Mouse (Mus musculus) neural tube, embryonic 14.5 days (tissue): ENCODE measurements around the gene Fzr1. TPM values are rescaled to one million over a fixed set of nuclear protein-coding genes. Genes with fewer than 3 reads are reported as not detected.

ENCODE experiments used
- ATAC-seq: fragments of 200-750 bp; cut with Nextera tagmentation; 2 replicates; pipeline ENCODE4 v1.8.0; 2017; ENCODE audit warnings: low read depth, mild to moderate bottlenecking, moderate TSS enrichment, moderate library complexity
- H3K27ac ChIP-seq: fragments of 300-500 bp; sonication (generic); 2 replicates; pipeline ENCODE4 v1.5.1; 2014; ENCODE audit warnings: low read depth, mild to moderate bottlenecking, control low read depth, low read length, moderate library complexity, mixed read lengths
- H3K27me3 ChIP-seq: fragments of 300-500 bp; sonication (generic); 2 replicates; pipeline ENCODE4 v1.6.1; 2014; ENCODE audit warnings: low read length; ENCODE audit not compliant: control insufficient read depth, insufficient read depth
- H3K36me3 ChIP-seq: fragments of 300-500 bp; sonication (generic); 2 replicates; pipeline ENCODE4 v1.6.1; 2014; ENCODE audit warnings: low read length, mixed read lengths; ENCODE audit not compliant: control insufficient read depth, insufficient read depth
- H3K4me1 ChIP-seq: fragments of 300-500 bp; sonication (generic); 2 replicates; pipeline ENCODE4 v1.6.1; 2014; ENCODE audit warnings: low read length; ENCODE audit not compliant: control insufficient read depth, insufficient read depth
- H3K4me2 ChIP-seq: fragments of 300-500 bp; sonication (generic); 2 replicates; pipeline ENCODE4 v1.6.1; 2014; ENCODE audit warnings: mild to moderate bottlenecking, low read depth, low read length, control low read depth
- H3K4me3 ChIP-seq: fragments of 300-500 bp; sonication (generic); 2 replicates; pipeline ENCODE4 v1.5.1; 2014; ENCODE audit warnings: low read depth, low read length, control low read depth, mixed read lengths
- H3K9ac ChIP-seq: fragments of 300-500 bp; sonication (generic); replicated peaks from 2 replicates; pipeline ENCODE4 v1.6.1; 2014; ENCODE audit warnings: low read depth, mild to moderate bottlenecking, control low read depth, low read length, mixed read lengths
- H3K9me3 ChIP-seq: fragments of 300-500 bp; sonication (generic); 2 replicates; pipeline ENCODE4 v1.6.1; 2016; ENCODE audit warnings: low read length; ENCODE audit not compliant: control insufficient read depth
- WGBS: fragments of 180-500 bp; shearing (Covaris S2); extraction: QIAGEN DNeasy Blood & Tissue Kit; methylation state at CpG from one replicate; pipeline ENCODE4 v1.1.7; 2014; 5-methylcytosine and 5-hydroxymethylcytosine counted together
- polyA plus RNA-seq: library from polyadenylated mRNA; unstranded; fragments of >200 nt; fragmentation: Nextera tagmentation; extraction: Ambion mirVana; gene quantifications from 2 replicates; pipeline ENCODE4 v1.2.1, GENCODE M21; 2014

Gene Fzr1
- polyA plus RNA-seq, 1 experiment from 2014 or later: 125 TPM

GRCm38 (mm10) chr10:81336558-81336957, 41.8 kb downstream of the Fzr1 start:
- 99% methylated on average over 4 of the region's 4 CpGs for WGBS
- no peaks in the 10 kb centered on the region for H3K9me3 ChIP-seq
- H3K9ac ChIP-seq: no peak overlapping the region
- H3K4me3 ChIP-seq: no peak overlapping the region
- peaks cover 8% of the 10 kb centered on the region; the same call in 1 of the 2 replicates for H3K27me3 ChIP-seq
- H3K36me3 ChIP-seq: no peaks in the 10 kb centered on the region
- H3K4me1 ChIP-seq: no peaks in the 10 kb centered on the region
- H3K4me2 ChIP-seq: no peak overlapping the region
- H3K27ac ChIP-seq: no peak overlapping the region
- ATAC-seq: no peak

- 46% methylated on average over 15 of the region's 19 CpGs for WGBS
- no peak for ATAC-seq
Measured at GRCm38 (mm10) chr10:81335393-81336340, 42.6 kb downstream of the Fzr1 start.

DNA sequence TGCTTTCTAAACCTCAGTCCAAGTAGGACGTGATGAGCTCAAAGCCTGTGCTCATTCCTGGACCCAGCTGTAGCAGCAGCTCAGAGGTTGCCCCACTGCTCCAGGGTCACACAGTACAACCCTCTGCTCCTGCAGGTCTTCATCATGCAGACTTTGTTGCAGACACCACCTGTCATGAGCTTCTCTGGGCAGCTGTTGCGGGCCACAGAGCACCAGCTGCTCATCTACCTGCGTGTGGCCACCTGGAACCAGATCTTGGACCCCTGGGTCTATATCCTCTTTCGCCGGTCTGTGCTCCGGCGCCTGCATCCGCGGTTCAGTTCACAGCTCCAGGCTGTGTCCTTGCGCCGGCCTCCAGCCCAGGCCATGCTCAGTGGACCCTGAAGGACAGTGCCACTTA, 44.0 kb downstream of the Fzr1 start:
- H3K4me3 ChIP-seq: no peak overlapping the region
- no peak overlapping the region for H3K4me2 ChIP-seq
- H3K9ac ChIP-seq: no peak overlapping the region
- no peaks in the 10 kb centered on the region for H3K4me1 ChIP-seq
- WGBS: 71% methylated on average over 11 of the region's 11 CpGs
- 0 out of 2 replicates have a peak, but pooled peaks cover 4% of the 10 kb centered on the region for H3K27me3 ChIP-seq
- H3K36me3 ChIP-seq: no peaks in the 10 kb centered on the region
- H3K9me3 ChIP-seq: no peaks in the 10 kb centered on the region
- no peak overlapping the region for H3K27ac ChIP-seq
- no peak for ATAC-seq

More at GRCm38 (mm10) chr10:81335393-81336340, 42.6 kb downstream of the Fzr1 start:
- Histone ChIP-seq H3K27ac (no peak overlapping the region), H3K9me3 (no peaks in the 10 kb centered on the region), H3K36me3 (no peaks in the 10 kb centered on the region), H3K9ac (no peak overlapping the region), H3K4me1 (no peaks in the 10 kb centered on the region), H3K27me3 (0 out of 2 replicates have a peak, but pooled peaks cover 4% of the 10 kb centered on the region), H3K4me3 (no peak overlapping the region), H3K4me2 (no peak overlapping the region)

GRCm38 (mm10) chr10:81332277-81332676, 46.0 kb downstream of the Fzr1 start:
- no peak overlapping the region for H3K9ac ChIP-seq
- ATAC-seq: no peak

DNA sequence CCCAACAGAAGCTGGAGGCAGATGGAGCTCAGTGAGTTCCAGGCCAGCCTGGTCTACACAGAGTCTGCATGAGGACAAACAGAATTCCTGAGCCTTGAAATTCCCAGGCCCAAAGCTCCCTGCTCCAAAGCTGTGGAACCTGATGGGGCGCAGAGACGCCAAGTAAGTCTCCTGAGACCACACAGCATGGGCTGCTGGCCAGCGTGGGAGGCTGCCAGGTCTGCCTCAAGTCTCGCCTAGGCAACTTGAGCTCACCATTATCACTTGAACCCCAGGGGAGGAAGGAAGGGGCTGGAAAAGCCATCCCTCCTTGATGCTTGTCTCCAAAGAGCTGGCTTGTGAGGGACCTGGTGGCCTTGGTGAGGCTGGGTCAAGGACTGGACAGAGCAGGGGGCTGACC, 48.3 kb downstream of the Fzr1 start:
- 0 out of 2 replicates have a peak, but pooled peaks cover 4% of the 10 kb centered on the region for H3K27me3 ChIP-seq
- no peak overlapping the region for H3K27ac ChIP-seq
- H3K9ac ChIP-seq: no peak overlapping the region
- WGBS: 62% methylated on average over 4 of the region's 4 CpGs
- no peaks in the 10 kb centered on the region for H3K4me1 ChIP-seq
- H3K9me3 ChIP-seq: no peaks in the 10 kb centered on the region
- H3K4me2 ChIP-seq: no peak overlapping the region
- H3K4me3 ChIP-seq: no peak overlapping the region
- H3K36me3 ChIP-seq: peaks cover 21% of the 10 kb centered on the region
- ATAC-seq: no peak

More at GRCm38 (mm10) chr10:81332277-81332676, 46.0 kb downstream of the Fzr1 start:
- Histone ChIP-seq H3K36me3 (no peaks in the 10 kb centered on the region), H3K4me2 (no peak overlapping the region), H3K4me1 (no peaks in the 10 kb centered on the region), H3K27me3 (0 out of 2 replicates have a peak, but pooled peaks cover 4% of the 10 kb centered on the region), H3K27ac (no peak overlapping the region), H3K4me3 (no peak overlapping the region), H3K9me3 (no peaks in the 10 kb centered on the region)
- WGBS: 14% methylated on average over 29 of the region's 29 CpGs

GRCm38 (mm10) chr10:81329194-81329975, 48.9 kb downstream of the Fzr1 start:
- H3K36me3 ChIP-seq: peaks cover 27% of the 10 kb centered on the region
- no peak overlapping the region for H3K4me3 ChIP-seq
- no peaks in the 10 kb centered on the region for H3K9me3 ChIP-seq
- no peak overlapping the region for H3K4me2 ChIP-seq
- no peaks in the 10 kb centered on the region for H3K4me1 ChIP-seq
- WGBS: 73% methylated on average over 10 of the region's 10 CpGs
- no peak for ATAC-seq
- 0 out of 2 replicates have a peak, but pooled peaks cover 4% of the 10 kb centered on the region for H3K27me3 ChIP-seq
- H3K27ac ChIP-seq: no peak overlapping the region
- H3K9ac ChIP-seq: no peak overlapping the region

- Histone ChIP-seq H3K4me1 (no peaks in the 10 kb centered on the region), H3K9ac (no peak within 1 kb of the TSS), H3K27ac (no peak within 1 kb of the TSS), H3K9me3 (no peaks in the 10 kb centered on the region), H3K4me2 (no peak within 1 kb of the TSS), H3K27me3 (0 out of 2 replicates have a peak, but pooled peaks cover 4% of the 10 kb centered on the region), H3K4me3 (no peak within 1 kb of the TSS), H3K36me3 (peaks cover 37% of the 10 kb centered on the region)
- 11% methylated on average over 10 of the region's 10 CpGs for WGBS
- no peak for ATAC-seq
Measured at GRCm38 (mm10) chr10:81328386-81328785, 49.9 kb downstream of the Fzr1 start, which contains the start of gene Tbxa2r. Gene Tbxa2r, plus strand, starts transcription at chr10:81328731.

DNA sequence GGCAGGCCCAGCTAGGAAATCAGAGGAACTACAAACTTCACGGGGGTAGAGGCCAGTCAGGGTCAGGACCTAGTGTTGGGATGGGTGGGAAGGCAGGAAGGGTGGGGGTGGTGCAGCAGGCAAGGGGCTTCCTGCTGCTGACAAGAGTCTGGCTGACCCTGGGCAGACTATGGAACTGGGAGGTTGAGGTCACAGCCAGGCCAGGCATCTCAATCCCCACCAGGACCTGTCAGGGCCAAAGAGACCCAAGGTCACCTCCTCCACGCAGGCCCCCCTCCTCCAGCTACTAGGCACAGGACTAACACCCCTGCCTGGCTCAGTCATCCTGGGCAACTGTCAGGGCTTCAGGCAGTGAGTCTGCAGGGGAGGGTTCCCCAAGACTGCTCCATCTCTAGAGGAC, 50.4 kb downstream of the Fzr1 start:
- WGBS: 53% methylated on average over 2 of the region's 2 CpGs

More for the DNA sequence above, 50.4 kb downstream of the Fzr1 start:
- Histone ChIP-seq H3K27me3 (0 out of 2 replicates have a peak, but pooled peaks cover 4% of the 10 kb centered on the region), H3K9me3 (no peaks in the 10 kb centered on the region), H3K4me1 (no peaks in the 10 kb centered on the region), H3K36me3 (peaks cover 41% of the 10 kb centered on the region), H3K9ac (no peak overlapping the region), H3K4me3 (no peak overlapping the region), H3K27ac (no peak overlapping the region), H3K4me2 (no peak overlapping the region)
- no peak for ATAC-seq
